Mouse (Mus musculus) midbrain, embryonic 12.5 days (tissue): ENCODE measurements around the gene Olfr372. TPM values are rescaled to one million over a fixed set of nuclear protein-coding genes. Genes with fewer than 3 reads are reported as not detected.
"Not testable (repeated sequence)": the region's sequence is repeated elsewhere in the genome, so short reads cannot be mapped to it uniquely, and the experiment has no call there.

Experiments
- ATAC-seq: fragments of 200-750 bp; cut with Nextera tagmentation; 2 replicates; pipeline ENCODE4 v1.8.0; 2017; ENCODE audit warnings: low read depth, moderate TSS enrichment, moderate library complexity; ENCODE audit not compliant: low FRiP score
- H3K27ac ChIP-seq: fragments of 300-500 bp; sonication (generic); replicated peaks from 2 replicates; pipeline ENCODE4 v1.5.1; 2016; ENCODE audit warnings: mild to moderate bottlenecking
- H3K27me3 ChIP-seq: fragments of 300-500 bp; sonication (generic); 2 replicates; pipeline ENCODE4 v1.6.1; 2016; ENCODE audit warnings: mild to moderate bottlenecking
- H3K36me3 ChIP-seq: fragments of 300-500 bp; sonication (generic); 2 replicates; pipeline ENCODE4 v1.6.1; 2016
- H3K4me1 ChIP-seq: fragments of 300-500 bp; sonication (generic); 2 replicates; pipeline ENCODE4 v1.6.1; 2016
- H3K4me2 ChIP-seq: fragments of 300-500 bp; sonication (generic); replicated peaks from 2 replicates; pipeline ENCODE4 v1.6.1; 2016; ENCODE audit warnings: mild to moderate bottlenecking, moderate library complexity
- H3K4me3 ChIP-seq: fragments of 300-500 bp; sonication (generic); 2 replicates; pipeline ENCODE4 v1.5.1; 2016; ENCODE audit warnings: mild to moderate bottlenecking
- H3K9ac ChIP-seq: fragments of 300-500 bp; sonication (generic); replicated peaks from 2 replicates; pipeline ENCODE4 v1.6.1; 2016; ENCODE audit warnings: mild to moderate bottlenecking, moderate library complexity
- H3K9me3 ChIP-seq: fragments of 300-500 bp; sonication (generic); 2 replicates; pipeline ENCODE4 v1.6.1; 2016; ENCODE audit warnings: mild to moderate bottlenecking
- WGBS: fragments of 180-500 bp; shearing (Covaris S2); methylation state at CpG from one replicate; pipeline ENCODE4 v1.1.7; 2016; 5-methylcytosine and 5-hydroxymethylcytosine counted together
- polyA plus RNA-seq: library from polyadenylated mRNA; unstranded; fragments of >200 nt; fragmentation: Nextera tagmentation; extraction: Ambion mirVana; gene quantifications from 2 replicates; pipeline ENCODE4 v1.2.1, GENCODE M21; 2016

The Olfr372 gene
- polyA plus RNA-seq, result not detected in 2 replicates

DNA sequence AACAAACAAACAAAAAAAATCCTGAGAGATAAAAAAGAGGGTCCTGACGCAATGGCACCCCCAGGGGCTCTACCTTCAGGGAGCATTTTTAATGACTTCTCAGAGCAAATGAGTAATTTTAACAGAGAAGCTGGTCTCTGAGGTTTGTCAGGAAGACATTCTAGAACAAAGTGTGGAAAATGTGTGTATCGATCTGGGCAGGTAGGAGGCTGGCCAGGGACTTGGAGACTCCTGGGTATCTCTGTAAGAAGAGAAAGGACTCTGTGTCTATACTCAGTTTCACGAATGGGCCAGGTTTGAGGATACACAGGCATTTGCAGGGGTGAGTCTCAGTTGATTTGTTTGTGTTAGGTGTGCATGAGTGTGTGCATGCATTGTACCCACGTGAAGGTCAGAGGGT is at the start of gene Olfr372:
Olfr372 (plus strand) TSS at position 301 of the 400 bp plus-strand sequence.
- not testable (repeated sequence) for H3K27me3 ChIP-seq, H3K4me2 ChIP-seq, H3K4me1 ChIP-seq, H3K27ac ChIP-seq, H3K9me3 ChIP-seq, H3K36me3 ChIP-seq, H3K4me3 ChIP-seq, ATAC-seq, H3K9ac ChIP-seq
- WGBS, result 79% methylated on average over 4 of the region's 4 CpGs

DNA sequence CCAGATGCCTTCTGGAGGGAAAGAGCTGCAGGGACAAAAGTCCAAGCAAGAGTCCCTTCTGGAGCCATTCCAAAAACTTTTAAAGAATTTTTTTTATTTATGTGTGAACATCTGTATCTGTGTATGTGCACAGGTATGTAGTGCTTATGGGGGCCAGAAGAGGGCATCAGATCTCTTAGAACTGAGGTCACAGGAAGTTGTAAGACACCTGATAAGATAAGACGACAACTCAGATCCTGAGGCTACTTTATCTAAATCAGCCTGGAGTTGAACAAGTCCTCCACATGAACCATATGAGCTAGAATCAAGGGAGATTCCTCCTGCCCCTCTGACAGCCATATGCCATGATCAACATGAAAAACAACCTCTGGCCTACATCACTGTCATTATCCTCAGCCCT is 41.6 kb upstream of the Olfr372 start:
- no peak for ATAC-seq
- H3K36me3 ChIP-seq, result no peaks in the 10 kb centered on the region
- 94% methylated on average over 1 of the region's 1 CpGs for WGBS
- no peaks in the 10 kb centered on the region for H3K9me3 ChIP-seq
- H3K27ac ChIP-seq, result no peak overlapping the region
- H3K4me2 ChIP-seq, result no peak overlapping the region
- H3K27me3 ChIP-seq, result no peaks in the 10 kb centered on the region
- H3K9ac ChIP-seq, result no peak overlapping the region
- H3K4me1 ChIP-seq, result no peaks in the 10 kb centered on the region
- H3K4me3 ChIP-seq, result no peak overlapping the region

DNA sequence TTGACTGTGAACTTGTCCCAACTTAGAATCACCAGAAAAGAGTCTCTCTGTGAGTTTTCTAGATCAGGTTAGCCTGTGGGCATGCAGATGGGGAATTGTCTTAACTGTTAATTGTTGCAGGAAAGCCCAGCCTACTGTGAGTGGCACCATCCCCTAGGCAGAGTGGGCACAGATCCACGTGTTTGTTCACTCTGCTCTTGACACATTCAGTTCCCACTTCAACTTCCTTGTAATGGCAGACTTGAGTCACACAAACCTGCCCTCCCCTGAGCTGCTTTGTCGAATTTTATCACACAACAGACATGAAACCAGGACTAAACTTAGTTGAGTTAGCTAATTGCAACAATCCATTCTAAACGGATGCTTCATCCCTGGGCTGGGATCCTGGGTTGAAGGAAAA is 40.8 kb upstream of the Olfr372 start:
- Histone ChIP-seq H3K9ac (no peak overlapping the region), H3K4me1 (no peaks in the 10 kb centered on the region), H3K36me3 (no peaks in the 10 kb centered on the region), H3K27me3 (no peaks in the 10 kb centered on the region), H3K9me3 (no peaks in the 10 kb centered on the region), H3K4me3 (no peak overlapping the region), H3K4me2 (no peak overlapping the region), H3K27ac (no peak overlapping the region)
- no peak for ATAC-seq
- WGBS, result 61% methylated on average over 3 of the region's 3 CpGs

DNA sequence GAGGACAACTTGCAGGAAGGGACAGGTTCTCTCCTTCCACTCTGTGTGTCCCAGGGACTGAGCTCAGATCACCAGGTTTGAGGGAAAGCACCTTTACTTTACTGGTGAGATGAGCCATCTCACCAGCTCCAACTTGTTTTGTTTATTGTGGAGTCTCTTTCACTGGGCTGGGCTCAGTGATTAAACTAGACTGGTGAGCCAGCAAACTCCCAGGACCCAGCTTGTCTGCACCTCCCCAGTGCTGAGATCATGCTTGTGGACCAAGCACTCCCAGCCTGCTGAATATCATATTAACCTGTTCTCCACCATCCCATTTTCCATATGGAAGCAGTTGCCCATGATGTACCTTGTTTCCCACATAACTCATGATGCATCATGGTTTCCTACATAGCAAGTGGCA is 38.1 kb upstream of the Olfr372 start:
- Histone ChIP-seq H3K4me1 (no peaks in the 10 kb centered on the region), H3K27ac (no peak overlapping the region), H3K9ac (no peak overlapping the region), H3K9me3 (no peaks in the 10 kb centered on the region), H3K4me2 (no peak overlapping the region), H3K36me3 (no peaks in the 10 kb centered on the region), H3K27me3 (no peaks in the 10 kb centered on the region), H3K4me3 (no peak overlapping the region)
- ATAC-seq, result no peak

DNA sequence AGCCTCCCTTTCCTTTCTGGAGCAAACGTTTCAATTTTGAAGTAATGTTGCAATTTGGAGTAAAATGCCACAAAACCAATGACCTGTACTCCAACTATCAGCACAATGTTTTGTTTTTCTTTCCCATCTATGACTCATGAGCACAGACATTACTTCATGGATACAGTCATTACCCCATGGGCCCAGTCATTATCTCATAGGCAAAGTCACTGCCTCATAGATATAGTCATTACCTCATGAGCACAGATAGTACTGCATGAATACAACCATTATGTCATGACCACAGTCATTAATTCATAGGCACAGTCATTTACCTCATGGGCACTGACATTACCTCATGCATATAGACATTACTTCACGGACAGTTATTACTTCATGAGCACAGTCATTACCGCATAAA is 35.1 kb upstream of the Olfr372 start:
- Histone ChIP-seq H3K9ac (no peak overlapping the region), H3K4me3 (no peak overlapping the region)
- ATAC-seq, result no peak

DNA sequence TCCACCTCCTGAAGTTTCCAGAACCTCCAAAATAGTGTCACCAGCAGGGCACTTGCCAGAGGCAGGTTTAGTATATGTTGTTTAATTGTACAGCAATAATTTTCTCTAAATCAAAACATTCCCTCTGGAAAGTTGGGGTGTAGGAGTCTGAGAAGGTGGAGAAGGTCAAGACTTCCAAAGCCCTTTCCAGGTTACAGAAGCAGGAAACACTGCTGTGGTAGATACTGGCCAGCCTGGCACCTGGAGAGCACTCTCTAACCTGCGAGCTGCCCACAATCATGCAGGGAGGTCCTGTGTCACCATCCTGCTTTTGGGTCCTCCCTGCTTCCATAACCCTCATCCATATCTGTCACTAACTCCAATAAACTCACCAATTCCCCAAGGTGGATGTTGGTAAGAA is 34.3 kb upstream of the Olfr372 start:
- no peaks in the 10 kb centered on the region for H3K9me3 ChIP-seq
- 67% methylated on average over 1 of the region's 1 CpGs for WGBS
- H3K9ac ChIP-seq, result no peak overlapping the region
- no peaks in the 10 kb centered on the region for H3K27me3 ChIP-seq
- H3K36me3 ChIP-seq, result no peaks in the 10 kb centered on the region
- no peak overlapping the region for H3K4me3 ChIP-seq
- no peak for ATAC-seq
- H3K4me1 ChIP-seq, result no peaks in the 10 kb centered on the region
- no peak overlapping the region for H3K27ac ChIP-seq
- H3K4me2 ChIP-seq, result no peak overlapping the region

More for the DNA sequence above, 35.1 kb upstream of the Olfr372 start:
- WGBS, result 90% methylated on average over 3 of the region's 3 CpGs
- Histone ChIP-seq H3K36me3 (no peaks in the 10 kb centered on the region), H3K4me1 (no peaks in the 10 kb centered on the region), H3K9me3 (no peaks in the 10 kb centered on the region), H3K27me3 (no peaks in the 10 kb centered on the region), H3K27ac (no peak overlapping the region), H3K4me2 (no peak overlapping the region)

DNA sequence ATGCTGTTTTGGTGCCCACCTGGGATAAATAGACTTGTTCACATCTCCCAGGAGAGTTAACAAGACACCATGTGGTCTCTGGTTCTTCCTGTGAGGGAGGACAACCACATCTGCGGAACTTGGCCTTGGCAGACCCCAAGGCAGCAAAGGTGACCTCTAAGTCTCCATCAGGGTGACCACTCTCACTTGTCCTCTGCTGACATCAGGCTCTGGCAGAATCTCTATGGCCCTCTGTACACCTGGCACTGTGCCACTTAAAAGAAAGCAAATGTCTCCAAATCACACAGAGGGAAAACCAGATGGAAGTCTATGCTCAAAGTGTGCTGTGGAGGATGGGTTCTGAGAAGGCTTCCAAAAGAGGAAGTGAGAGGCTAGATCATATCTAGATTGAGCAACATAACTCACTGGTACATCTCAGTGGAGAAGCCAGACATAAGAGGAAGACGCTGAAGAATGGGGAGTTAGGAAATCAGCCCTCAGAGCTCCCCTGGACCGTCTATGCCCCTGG is 32.8 kb upstream of the Olfr372 start:
- Histone ChIP-seq H3K9ac (no peak overlapping the region), H3K4me2 (no peak overlapping the region), H3K27me3 (no peaks in the 10 kb centered on the region), H3K4me3 (no peak overlapping the region), H3K9me3 (no peaks in the 10 kb centered on the region), H3K4me1 (no peaks in the 10 kb centered on the region), H3K27ac (no peak overlapping the region), H3K36me3 (no peaks in the 10 kb centered on the region)
- no peak for ATAC-seq
- 84% methylated on average over 3 of the region's 3 CpGs for WGBS

DNA sequence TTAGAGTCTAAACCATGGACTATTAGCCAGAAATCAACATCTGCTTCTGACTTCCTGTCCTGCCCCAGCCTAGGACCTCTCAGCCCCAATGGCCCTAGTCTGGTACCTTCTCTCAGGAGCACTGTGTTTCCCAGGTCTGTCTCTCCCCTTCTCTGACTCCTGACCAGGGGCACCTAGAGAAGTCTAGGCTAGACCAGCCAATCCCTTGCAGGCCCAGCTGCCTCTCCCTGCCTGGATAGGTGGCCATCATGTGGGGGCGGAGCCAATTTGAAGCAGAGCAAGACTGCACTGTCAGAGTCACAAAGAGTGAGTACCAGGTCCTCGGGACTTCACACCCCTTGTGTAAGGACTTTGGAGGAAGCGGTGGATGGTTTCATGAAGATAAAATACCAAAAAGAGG is 31.5 kb upstream of the Olfr372 start, which contains the start of gene Cyp4f18:
Cyp4f18 (minus strand) TSS at position 154 of the 400 bp plus-strand sequence.
- H3K4me2 ChIP-seq, result no peak within 1 kb of the TSS
- no peaks in the 10 kb centered on the region for H3K9me3 ChIP-seq
- no peaks in the 10 kb centered on the region for H3K36me3 ChIP-seq
- H3K27me3 ChIP-seq, result no peaks in the 10 kb centered on the region
- no peak for ATAC-seq
- 77% methylated on average over 3 of the region's 3 CpGs for WGBS
- H3K9ac ChIP-seq, result no peak within 1 kb of the TSS
- H3K4me3 ChIP-seq, result no peak within 1 kb of the TSS
- H3K27ac ChIP-seq, result no peak within 1 kb of the TSS
- no peaks in the 10 kb centered on the region for H3K4me1 ChIP-seq

DNA sequence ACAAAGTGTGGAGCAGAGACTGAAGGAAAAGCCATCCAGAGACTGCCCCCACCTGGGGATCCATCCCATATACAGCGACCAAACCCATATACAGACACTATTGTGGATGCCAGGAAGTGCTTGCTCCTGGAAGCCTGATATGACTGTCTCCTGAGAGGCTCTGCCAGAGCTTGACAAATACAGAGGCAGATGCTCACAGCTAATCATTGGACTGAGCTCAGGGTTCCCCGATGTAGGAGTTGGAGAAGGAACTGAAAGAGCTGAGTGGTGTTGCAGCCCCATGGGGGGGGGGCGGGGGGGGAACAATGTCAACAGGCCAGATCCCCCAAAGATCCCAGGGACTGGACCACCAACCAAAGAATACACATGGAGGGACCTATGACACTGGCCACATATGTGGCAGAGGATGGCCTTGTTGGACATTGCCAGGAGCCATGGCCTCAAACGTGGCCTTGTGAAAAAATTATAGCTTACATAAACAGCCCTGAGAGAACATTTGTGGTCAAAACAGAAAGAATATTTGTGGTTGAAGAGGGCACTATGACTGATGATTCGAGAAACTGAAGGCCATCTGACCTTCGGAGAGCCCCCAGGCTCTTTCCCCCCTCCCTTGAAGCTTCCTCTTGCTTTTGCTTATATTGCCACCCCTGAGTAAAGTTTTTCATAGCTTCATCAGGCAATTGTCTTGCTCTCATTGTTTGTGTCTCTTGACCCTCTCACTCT is 27.4 kb upstream of the Olfr372 start:
- not testable (repeated sequence) for H3K4me1 ChIP-seq, H3K4me2 ChIP-seq

DNA sequence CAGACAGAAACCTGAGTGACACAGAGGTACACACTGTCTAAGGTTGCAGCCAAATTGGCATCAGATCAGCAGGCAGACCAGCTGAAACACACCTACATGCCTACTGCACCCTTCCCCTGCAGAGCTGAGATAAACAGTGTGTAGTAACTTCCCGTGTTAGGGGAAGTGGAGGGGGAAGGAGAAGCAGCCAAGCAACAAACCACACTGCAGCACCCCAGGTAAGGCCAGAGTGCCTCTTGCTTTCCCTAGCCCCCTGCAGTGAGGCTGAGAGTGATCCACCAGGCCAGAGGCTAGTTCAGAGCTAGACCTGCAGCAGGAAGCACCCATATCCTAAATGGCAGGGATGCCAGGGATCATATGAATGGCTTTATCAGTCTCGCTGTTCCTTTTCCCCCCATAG is 23.7 kb upstream of the Olfr372 start:
- H3K9me3 ChIP-seq, H3K27me3 ChIP-seq, ATAC-seq, H3K9ac ChIP-seq, H3K4me1 ChIP-seq, H3K36me3 ChIP-seq, H3K4me2 ChIP-seq, H3K4me3 ChIP-seq, H3K27ac ChIP-seq: not testable (repeated sequence)
- 77% methylated on average over 2 of the region's 2 CpGs for WGBS

More for the DNA sequence above, 27.4 kb upstream of the Olfr372 start:
- not testable (repeated sequence) for ATAC-seq, H3K27ac ChIP-seq, H3K4me3 ChIP-seq, H3K9ac ChIP-seq, H3K36me3 ChIP-seq, H3K9me3 ChIP-seq, H3K27me3 ChIP-seq
- WGBS, result 74% methylated on average over 5 of the region's 6 CpGs

DNA sequence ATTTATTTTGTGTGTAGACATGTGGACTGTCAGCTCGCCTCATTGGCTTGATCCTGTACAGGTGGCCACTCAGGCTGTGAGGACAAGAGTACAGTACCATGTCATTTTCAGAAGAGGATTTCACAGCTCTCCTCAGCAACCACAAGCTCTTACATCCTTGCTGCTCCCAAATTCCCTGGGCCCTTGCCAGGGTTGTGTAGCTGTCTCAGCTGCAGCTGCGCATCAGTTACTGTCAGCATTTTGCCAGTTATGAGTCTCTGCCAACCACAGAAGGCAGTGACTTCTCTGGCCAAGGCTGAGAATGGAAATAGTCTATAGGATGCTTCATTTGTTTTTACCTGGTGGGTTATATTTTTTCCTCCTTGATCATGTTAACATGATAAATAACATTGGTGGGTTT is 22.9 kb upstream of the Olfr372 start:
- no peaks in the 10 kb centered on the region for H3K4me1 ChIP-seq
- no peak overlapping the region for H3K4me3 ChIP-seq
- no peaks in the 10 kb centered on the region for H3K9me3 ChIP-seq
- no peaks in the 10 kb centered on the region for H3K27me3 ChIP-seq
- H3K9ac ChIP-seq, result no peak overlapping the region
- no peaks in the 10 kb centered on the region for H3K36me3 ChIP-seq
- H3K4me2 ChIP-seq, result no peak overlapping the region
- no peak for ATAC-seq
- no peak overlapping the region for H3K27ac ChIP-seq
- WGBS, result 77% methylated on average over 2 of the region's 2 CpGs

DNA sequence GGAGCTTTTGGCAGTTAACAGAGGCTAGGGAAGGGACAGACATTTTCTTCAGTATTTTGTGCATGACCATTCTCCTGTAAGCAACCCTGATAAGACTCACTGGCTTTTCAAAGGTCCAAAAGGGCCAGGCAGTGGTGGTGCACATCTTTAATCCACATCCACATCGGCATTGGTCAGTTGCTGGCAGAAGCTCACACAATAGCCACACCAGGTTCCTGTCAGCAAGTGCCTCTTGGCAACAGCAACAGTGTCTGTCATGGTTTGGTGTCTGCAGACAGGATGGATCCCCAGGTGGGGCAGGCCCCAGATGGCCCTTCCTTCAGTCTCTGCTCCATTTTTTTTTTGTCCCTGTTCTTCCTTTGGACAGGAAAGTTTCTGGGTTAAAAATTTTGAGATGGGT is 22.0 kb upstream of the Olfr372 start:
- not testable (repeated sequence) for H3K4me1 ChIP-seq, H3K36me3 ChIP-seq, H3K27me3 ChIP-seq, H3K27ac ChIP-seq, H3K4me2 ChIP-seq, ATAC-seq, H3K9me3 ChIP-seq, H3K9ac ChIP-seq, H3K4me3 ChIP-seq
- WGBS, result 71% methylated on average over 1 of the region's 1 CpGs

DNA sequence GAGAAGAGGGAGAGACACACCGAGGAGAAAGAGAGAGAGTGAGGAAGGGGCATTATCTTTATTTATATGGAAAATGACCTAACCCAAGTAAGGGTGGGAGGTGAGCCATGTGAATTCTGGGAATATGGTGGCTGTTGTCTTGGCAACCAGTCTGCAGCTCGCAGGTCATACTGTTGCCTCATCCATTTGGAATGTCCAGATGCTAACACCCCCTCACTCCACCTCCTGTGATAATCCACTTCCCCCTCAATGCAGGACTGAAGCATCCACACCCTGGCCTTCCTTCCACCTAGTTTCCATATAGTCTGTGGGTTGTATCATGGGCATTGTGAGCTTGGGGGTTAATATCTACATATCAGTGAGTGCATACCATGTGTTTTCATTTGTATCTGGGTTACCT is 21.2 kb upstream of the Olfr372 start:
- WGBS, result 58% methylated on average over 2 of the region's 2 CpGs

More for the DNA sequence above, 21.2 kb upstream of the Olfr372 start:
- H3K27ac ChIP-seq, result no peak overlapping the region
- H3K36me3 ChIP-seq, result no peaks in the 10 kb centered on the region
- no peaks in the 10 kb centered on the region for H3K4me1 ChIP-seq
- H3K4me2 ChIP-seq, result no peak overlapping the region
- no peaks in the 10 kb centered on the region for H3K27me3 ChIP-seq
- H3K9ac ChIP-seq, result no peak overlapping the region
- ATAC-seq, result no peak
- H3K9me3 ChIP-seq, result no peaks in the 10 kb centered on the region
- H3K4me3 ChIP-seq, result no peak overlapping the region
